Mouse (Mus musculus): Measurements from ENCODE around the gene Adamtsl4. TPM values are rescaled to one million over a fixed set of nuclear protein-coding genes. Genes with fewer than 3 reads are reported as not detected.
A peak's percentile ranks its signal among the peaks of the same experiment; 100 is the strongest.
"Not testable (repeated sequence)": the region's sequence is repeated elsewhere in the genome, so short reads cannot be mapped to it uniquely, and the experiment has no call there.

Gene Adamtsl4
- total RNA-seq, 2 experiments from 2014 or later, result 1.4 TPM; not detected in 1

DNA sequence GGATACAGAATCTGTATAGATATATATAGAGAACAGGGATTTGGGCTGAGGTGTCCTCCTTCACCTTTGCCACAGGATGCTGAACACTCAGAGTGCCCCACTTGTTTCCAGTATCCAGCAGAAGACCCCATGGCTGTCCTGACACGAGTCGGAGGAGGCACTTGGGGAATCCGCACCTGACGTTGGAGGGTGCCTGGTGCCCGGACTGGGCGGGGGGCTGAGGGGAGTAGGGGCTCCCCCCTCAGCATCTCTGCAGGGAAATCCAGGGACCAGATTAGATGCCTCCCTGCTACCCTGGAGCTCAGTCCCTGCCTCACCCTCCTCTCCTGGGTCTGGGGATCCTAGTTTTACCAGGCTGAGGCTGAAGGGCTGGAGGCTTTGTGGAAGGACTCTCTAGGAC is 7.0 kb downstream of the Adamtsl4 start:
- no peak for ATAC-seq (replicated peaks; ENCODE audit: poor library complexity, severe bottlenecking)

DNA sequence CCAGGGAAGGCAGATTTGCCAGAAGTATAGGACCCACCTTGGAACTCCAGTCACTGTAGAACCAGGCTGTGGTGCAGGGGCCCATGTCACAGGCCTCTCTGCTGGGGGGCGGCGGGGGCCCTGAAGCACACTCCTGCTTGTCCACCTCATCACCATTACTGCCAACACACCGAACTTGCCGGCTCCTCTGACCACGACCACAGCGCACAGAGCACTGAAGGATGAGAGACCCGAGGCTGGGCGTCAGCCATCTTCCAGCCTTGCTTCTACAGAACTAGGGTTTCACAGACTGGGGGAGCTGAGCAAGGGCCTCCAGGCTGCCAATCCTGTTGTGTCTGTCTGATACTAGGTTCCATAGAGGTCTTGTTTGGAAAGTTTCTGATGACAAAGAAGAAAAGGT is 8.2 kb downstream of the Adamtsl4 start:
- ATAC-seq (replicated peaks; ENCODE audit: poor library complexity, severe bottlenecking), result no peak

DNA sequence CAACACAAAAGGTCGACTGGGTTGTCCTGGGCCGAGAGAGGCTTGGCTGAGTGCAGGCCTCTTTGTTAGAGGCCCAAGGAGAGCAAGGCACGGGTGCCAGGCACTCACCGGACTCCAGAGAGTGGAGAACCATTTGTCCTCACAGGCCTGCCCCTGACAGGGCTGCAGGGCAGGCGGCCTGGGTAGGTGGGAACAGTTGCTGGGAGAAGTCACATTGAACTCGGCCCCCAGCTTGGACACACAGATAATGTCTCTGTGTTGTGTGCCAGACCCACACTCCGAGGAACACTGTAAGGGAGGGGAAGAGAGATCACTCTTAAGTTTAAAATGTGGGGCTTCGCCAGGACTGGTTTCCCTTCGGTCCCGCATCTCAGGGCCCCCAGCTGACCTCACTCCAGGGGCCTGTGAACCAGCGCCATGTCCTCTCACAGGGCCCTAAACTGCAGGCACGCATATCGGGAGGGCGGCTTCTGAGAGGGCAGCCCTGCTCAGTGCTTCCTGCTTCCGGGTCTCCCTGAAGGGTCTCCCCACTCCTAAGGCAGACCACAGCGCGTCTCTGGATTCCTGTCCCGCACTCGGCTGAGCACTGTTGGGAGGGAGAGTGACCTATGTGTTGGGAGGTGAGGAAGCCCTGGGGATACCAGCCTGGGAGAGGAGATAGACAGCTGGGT is 10.2 kb downstream of the Adamtsl4 start:
- no peak for ATAC-seq (replicated peaks; ENCODE audit: poor library complexity, severe bottlenecking)

DNA sequence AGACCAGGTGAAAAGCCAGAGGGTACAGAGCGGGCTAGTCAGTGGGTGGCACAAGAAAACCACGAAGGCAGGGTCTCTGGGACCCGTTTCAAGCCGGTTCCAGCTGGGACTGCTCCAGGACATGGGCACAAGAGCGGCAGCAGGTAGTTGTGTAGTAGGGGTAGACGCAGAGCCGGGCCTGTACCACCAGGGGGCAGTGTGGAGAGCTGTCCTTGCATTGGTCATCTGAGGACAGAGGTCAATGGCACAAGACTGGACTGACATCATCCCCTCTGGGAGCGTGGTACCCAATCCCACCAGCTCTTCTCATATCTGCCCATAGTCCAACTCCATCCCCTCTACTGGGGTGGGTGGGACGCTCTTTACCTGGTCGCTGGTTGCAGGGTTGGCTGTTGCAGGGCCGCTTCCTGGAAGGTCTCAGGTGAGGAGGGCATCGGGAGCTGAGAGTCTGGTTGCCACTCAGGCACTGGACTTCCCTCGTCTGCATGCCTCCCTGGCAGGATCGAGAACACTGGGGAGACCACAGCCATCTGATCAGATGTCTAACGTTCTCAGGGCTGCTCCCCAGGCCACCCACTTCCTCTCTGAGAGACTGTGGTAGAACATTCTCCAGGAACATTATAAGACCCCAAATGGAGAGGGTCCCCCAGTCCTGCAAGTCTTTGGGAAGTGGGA is 10.8 kb downstream of the Adamtsl4 start:
- ATAC-seq (replicated peaks; ENCODE audit: poor library complexity, severe bottlenecking), result peak; percentile 18; the same call in 1 of the 2 replicates

DNA sequence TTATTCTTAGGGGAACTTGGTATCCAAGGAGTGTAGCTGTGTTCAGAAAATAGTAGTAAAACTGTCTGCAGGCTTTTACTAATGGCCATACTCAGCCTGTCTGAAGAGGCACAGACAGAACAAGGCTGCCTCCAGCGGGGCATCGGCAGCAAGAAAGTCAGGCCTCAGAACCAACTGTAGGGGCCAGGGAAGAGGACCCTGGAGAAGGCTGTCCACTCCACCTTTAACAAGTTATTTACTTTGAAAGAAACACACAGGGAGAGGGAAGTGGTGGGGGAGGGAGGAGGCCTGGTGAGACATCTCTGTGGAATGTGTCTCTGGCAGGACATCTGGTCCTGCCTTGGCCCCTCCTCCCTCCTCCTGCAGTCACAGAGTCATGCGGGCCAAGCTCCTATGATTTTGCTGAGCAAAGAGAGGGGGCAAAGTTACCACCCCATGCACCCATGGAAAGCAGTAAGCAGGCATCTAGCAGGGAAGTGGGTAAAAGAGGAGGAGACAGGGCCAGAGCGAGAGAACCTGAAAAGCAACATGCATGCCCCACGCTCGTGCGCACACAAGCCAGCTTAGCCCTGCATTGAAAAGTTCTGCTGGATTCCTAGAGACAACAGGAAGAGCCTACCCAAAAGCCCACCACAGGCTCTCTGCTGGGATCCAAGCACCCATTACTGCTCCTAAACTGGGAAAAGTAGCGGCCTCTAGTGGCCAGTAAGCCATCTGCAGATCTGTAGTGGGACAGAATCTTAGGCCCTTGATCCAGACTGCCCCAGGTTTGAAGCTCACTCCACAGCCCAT is 12.2 kb downstream of the Adamtsl4 start:
- ATAC-seq (replicated peaks; ENCODE audit: poor library complexity, severe bottlenecking), result peak; percentile 31

DNA sequence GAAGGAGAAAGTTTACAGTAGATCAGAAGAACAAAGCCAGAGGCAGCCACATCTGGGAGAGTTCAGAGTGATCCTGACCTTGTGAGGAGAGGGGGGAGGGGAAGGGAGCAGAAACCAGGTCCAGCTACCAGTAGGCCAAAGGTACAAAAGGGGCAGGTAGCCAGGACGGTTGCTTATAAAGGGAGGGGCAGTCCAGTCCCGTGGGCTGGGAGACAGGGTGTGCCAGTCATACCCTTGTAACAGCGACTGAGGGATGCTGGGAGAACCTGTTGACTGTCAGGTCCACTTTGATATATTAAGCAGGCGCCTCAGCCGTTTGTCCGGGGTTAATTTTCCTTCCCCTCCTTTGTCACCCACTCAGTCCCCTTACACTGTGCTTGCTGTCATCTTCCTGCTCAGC is 12.9 kb downstream of the Adamtsl4 start:
- no peak for ATAC-seq (replicated peaks; ENCODE audit: poor library complexity, severe bottlenecking)

DNA sequence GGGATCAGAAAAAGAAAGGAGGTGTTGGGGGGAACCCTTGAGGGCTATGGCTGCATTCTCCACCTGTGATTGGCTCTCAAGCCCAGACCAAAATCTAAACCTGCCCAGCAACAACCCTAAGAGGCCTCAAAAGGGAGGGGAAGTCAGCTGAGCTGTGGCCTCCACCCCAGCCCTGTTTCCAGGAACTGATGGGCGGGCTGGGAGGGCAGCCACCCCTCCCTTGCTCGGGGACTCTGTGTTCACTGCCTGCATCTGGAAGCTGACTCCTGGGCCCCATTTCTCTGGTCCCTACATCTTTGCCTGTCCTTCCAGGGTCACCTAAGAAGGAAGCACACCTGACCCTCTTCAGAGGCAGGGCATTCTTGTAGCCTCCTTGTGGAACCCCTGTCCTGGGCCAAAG is 13.5 kb downstream of the Adamtsl4 start:
- ATAC-seq (replicated peaks; ENCODE audit: poor library complexity, severe bottlenecking), result peak; percentile 49

DNA sequence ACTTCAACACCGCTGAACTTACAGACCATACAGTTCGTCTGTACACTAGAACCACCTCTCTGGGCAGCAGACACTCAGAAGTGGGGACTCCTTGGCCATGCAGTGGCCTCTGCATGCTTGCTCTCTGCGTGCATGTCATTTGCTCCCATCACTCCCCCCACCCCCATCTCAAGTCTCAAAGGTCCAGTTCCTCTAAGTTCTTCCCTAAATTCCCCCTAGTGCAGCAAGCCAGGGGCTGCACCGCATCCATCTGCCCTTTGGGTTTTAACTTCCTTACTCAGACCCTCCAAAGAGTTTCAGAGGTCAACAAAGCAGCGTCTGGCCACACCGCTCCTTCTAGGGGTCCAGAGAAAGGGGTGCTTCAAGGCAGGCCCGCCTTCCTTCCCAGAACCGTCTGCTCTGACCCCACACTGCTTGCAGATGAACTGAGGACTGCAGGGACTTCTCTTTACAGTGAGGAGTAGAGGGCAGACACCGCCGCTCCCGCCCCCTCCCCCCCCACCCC is 14.0 kb downstream of the Adamtsl4 start:
- peak; percentile 58 for ATAC-seq (replicated peaks; ENCODE audit: poor library complexity, severe bottlenecking)

DNA sequence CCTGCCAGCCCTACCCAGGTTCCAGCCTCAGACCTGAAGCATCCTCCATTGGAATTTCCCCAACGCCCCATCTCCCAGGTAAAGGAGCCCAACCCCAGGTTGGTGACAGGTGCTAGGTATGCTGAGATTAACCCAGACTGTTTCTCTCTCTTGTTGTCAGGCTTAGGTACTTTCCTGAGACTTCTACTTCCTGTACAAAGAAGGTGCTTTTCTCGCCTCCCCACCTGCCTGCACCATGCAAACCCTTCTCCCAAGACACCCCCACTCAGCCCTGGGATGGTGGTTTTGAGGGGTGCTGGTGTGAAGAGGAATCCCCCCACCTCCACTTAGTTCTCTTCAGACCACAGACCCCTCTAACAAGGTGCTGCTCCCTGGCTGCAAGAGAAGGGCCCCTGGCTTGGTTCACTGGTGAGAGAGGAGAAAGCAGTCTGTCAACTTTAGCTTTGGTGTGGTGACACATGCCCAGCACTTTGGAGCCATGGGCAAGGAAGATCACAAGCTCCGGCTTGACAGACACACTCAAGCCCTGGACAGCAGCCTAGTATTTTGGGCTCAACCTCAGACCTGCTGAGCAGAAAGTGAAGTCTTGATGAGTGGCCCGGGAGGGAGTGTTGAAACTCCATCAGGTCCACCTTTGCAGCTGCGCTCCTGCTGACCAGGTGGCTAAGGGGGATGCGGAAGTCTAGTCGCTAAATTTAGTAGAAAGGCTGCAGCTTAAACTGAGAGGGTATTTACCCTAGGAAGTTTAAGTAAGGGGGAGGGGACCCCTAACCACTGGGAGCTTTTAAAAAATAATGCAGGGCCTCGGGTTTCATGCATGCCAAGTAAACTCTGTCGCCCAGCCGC is 14.6 kb downstream of the Adamtsl4 start:
- ATAC-seq (replicated peaks; ENCODE audit: poor library complexity, severe bottlenecking), result no peak

DNA sequence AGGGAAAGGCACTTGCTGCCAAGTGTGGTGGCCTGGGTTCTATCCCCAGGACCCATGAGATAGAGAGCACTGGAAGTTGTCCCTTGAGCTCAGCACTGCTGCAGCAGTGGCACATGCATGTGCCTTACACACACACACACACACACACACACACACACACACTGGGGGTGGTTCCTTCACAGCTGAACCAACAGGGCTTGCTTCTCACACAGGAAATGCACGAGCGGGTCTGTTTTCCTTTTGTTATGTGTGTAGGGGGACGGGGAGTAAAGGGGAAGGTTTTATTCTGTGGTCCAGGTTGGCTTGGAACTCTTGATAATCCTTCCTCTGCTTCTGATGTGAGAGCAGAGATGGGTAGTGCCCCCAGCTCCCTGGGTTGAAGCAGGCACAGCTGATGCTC is 15.3 kb downstream of the Adamtsl4 start:
- ATAC-seq (replicated peaks; ENCODE audit: poor library complexity, severe bottlenecking), result no peak

DNA sequence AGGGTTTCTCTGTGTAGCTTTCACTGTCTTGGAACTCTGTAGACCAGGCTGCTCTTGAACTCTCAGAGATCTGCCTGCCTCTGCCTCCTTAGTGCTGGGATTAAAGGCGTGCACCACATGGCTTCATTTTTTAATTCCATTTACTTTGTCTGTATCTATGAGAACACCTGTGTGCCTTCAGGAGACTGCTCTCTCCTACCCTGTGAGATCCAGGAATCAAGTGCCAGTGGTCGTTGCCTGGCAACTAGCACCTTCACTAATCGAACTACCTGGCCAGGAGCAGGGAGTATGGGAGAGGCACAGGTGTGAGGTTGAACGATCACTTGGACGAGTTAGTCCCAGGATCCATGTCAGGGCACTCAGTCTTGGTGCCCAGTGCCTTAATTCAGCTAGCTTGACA is 16.5 kb downstream of the Adamtsl4 start:
- no peak for ATAC-seq (replicated peaks; ENCODE audit: poor library complexity, severe bottlenecking)

DNA sequence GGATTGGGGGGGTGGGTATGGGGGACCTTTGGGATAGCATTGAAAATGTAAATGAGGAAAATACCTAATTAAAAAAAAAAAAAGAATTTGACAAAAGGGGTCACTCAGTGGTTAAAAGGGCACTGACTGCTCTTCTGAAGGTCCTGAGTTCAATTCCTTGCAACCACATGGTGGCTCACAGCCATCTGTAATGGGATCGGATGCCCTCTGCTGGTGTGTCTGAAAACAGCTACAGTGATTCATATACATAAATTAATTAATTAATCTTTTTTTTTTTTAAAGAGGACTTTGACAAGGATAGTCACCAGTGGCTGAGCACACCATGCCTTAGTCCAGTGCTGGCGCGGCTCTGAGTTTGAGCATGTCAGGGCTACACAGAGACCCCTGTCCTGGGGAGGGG is 17.3 kb downstream of the Adamtsl4 start:
- ATAC-seq (replicated peaks; ENCODE audit: poor library complexity, severe bottlenecking), result not testable (repeated sequence)

DNA sequence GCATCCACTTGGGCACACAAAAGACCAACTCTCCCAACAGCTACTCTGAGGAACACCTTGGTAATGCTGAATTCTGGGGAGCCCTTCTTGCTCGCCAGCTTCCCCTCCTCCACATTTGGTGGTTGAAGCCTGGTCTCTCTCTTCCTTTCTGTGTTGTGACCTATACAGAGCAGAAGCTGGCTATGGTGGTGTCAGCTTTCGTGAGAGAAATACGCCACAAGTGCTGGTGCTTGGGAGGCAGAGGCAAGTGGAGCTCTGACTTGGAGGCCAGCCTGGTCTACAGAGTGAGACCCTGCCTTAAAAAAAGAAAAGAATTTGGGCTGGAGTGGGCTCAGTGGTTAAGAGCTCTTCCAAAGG is 18.4 kb downstream of the Adamtsl4 start:
- no peak for ATAC-seq (replicated peaks; ENCODE audit: poor library complexity, severe bottlenecking)

DNA sequence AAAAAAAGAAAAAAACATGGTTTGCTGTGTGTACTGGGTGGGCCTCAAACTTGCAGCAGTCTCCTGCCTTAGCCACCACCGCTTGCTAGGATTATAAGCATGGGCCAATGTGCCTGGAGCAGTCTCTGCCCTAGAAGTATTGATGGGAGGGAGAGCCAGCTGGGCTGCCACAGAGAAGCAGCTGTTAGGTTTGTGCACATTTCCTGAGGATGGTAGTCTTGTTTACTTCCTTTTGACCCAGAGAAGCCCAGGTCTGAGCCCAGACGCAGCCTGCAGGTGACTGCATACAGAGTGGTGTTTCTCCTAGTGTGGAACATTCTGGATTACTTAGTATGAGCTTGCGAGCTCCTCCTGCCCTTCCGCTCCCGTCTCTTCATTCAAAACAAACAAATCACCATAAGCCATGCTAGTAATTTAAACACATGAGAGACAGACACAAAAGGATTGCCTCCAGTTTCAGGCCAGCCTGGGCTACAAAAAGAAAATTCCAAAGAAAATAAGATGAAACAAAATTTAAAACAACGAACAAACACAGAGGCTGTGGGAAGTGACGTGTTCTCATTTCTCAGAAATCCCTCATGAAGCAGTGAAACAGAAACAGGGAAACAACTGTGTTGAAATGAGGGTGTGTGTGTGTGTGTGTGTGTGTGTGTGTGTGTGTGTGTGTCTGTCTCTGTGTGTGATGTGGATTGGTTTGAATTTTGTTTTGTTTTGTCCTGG is 19.0 kb downstream of the Adamtsl4 start:
- peak; percentile 54 for ATAC-seq (replicated peaks; ENCODE audit: poor library complexity, severe bottlenecking)

DNA sequence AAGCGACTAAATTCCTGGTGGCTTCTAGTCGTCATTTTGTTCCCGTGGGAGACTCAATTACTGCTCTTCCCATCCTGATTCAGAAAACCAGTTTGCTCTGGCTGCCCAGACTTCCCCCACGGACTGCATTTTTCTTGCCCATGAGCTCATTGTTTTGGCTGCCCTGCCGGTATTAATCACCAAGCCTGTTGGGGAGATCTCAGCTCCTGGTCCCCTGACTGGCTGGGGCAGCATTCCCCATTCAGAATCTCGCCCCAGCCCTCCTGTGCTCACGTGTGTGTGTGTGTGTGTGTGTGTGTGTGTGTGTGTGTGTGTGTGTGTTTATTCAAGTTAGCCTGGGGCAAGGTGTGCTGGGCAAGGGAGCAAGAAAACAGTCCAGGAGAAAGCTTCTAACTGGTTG is 19.7 kb downstream of the Adamtsl4 start:
- ATAC-seq (replicated peaks; ENCODE audit: poor library complexity, severe bottlenecking), result no peak

DNA sequence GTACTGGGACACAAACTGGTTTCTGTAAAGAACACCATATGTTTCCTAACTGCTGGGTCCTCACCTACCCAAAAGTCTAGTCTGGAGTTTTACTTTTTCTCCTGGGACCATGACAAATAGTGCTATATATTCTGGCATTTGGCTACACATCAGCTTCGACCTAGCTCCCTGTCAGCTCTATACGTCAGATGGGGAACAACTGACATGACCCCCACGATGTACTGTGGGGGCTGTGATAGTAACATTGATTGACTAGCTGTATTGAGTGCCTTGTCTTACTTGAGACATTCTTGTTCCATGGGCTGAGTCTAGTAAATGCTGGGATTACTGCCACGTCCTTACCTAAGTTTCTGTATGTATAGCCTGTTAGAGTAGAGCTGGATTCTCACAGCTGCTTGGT is 20.2 kb downstream of the Adamtsl4 start:
- ATAC-seq (replicated peaks; ENCODE audit: poor library complexity, severe bottlenecking), result no peak

DNA sequence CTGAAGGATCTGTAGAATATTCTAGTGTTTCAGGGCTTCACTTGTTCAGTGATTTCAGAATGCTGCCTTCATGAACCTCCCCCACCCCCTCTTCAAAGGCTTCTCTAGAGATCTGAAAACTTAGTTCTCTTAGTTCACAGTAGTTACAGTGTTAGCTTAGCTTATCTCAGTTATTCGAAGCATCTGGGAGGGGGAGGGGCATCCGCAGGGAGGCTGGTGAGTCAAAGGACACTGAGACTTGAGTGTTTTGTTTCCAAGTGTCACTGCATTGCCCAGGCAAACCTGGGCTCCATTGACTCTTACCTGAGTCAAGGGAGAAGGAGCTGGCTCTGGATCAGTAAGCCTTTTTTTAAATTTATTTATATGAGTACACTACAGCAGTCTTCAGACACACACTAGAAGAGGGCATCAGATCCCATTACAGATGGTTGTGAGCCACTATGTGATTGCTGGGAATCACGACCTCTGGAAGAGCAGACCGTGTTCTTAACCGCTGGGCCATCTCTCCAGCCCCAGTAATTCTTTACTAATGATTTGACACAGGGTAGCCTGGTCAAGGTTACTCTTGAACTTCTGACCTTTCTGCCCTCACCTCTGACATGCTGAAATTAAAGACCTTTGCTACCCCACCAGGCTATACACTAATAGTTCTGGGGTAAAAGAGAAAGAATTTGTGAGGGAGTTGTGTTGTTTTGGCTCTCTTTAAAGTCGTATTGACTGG is 21.4 kb downstream of the Adamtsl4 start:
- no peak for ATAC-seq (replicated peaks; ENCODE audit: poor library complexity, severe bottlenecking)

DNA sequence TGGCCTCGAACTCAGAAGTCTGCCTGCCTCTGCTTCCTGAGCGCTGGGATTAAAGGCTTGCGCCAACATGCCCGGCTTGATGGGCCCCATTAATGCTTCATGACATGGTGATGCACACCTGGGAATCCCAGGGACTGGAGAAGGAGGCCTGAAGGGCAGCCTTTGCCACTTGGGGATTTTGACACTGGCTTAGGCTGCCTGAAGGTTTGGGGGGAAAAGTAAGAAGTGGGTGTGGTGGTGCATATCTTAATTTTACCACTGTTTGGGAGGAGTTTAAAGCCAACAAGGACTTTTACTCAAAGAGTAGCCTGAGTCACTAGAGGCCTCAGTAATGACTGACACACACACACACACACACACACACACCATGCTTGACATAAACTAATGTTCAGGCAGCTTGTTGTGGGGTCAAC is 22.8 kb downstream of the Adamtsl4 start:
- no peak for ATAC-seq (replicated peaks; ENCODE audit: poor library complexity, severe bottlenecking)

DNA sequence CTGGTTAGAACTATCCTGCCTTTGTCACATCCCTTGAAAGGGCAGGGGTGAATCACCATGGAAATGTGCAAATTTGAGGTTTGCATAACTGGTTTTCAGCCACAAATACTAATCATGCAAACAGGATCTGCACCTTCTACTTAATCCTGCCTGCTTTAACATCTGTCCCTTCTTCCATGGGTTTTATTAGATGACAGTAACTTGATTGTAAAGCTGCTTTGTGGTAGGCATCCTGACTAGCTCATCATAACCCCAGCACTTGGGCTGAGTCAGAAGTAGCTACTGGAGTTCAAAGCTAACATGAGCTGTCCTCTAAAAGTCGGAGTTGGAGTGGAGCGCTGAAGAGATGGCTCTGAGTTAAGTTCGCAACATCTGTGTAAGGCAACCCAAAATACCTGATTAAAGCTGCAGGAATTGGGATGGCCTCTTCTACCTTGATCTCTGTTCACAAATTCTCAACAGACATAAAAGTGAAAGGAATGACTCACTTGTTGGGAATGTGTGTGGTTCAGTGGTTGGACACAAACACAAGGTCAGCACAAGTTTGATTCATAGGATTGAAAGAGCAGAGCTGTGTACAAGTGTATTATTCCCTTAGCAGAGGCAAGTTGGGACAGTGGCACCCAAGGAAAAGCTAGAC is 23.6 kb downstream of the Adamtsl4 start:
- no peak for ATAC-seq (replicated peaks; ENCODE audit: poor library complexity, severe bottlenecking)

Measured in granulocyte monocyte progenitor cell, adult 5-6 weeks (primary cell).